Mouse (Mus musculus): Measurements from ENCODE around the gene Shisa2. TPM values are rescaled to one million over a fixed set of nuclear protein-coding genes. Genes with fewer than 3 reads are reported as not detected.

Shisa2 gene
- 16.9 TPM for polyA plus RNA-seq (2014; fragmentation: Illumina TruSeq; extraction: RNeasy Lipid Tissue Mini Kit (QIAGEN cat#74804); ENCODE audit: low read depth, low replicate concordance)

DNA sequence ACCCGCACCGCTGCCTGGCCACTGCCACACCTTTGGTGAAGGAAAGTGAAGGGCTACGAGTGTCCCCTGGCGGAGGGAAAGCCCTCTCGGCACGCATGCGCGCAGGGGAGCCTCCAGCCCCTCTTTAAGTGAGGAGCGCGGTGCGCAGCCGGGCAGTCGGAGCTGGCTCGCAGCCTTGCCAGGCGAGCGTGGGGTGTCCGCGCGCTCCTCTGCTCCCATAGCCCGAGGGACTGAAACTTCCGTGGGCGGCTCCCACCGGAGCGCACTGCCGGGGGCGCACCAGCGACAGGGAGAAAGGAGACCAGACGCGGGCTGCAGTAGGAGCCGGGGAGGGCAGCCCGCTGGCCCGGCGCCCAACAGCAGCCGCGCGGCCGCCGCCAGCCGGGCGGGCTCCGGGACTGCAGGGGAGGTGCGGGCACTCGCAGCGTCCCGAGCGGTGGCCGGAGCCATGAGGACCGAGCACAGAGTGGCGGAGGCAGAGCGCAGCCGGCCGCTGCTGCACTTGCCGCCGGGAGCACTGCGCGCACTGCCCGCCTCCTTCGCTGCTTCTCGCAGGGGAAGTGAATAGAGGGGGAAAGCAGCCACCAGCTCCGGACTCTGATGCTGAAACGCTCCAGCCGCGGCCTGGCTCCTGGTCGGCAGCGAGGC is at the start of gene Shisa2:
Gene Shisa2 (plus strand): TSS at position 151 of the 648 bp plus-strand sequence.

DNA sequence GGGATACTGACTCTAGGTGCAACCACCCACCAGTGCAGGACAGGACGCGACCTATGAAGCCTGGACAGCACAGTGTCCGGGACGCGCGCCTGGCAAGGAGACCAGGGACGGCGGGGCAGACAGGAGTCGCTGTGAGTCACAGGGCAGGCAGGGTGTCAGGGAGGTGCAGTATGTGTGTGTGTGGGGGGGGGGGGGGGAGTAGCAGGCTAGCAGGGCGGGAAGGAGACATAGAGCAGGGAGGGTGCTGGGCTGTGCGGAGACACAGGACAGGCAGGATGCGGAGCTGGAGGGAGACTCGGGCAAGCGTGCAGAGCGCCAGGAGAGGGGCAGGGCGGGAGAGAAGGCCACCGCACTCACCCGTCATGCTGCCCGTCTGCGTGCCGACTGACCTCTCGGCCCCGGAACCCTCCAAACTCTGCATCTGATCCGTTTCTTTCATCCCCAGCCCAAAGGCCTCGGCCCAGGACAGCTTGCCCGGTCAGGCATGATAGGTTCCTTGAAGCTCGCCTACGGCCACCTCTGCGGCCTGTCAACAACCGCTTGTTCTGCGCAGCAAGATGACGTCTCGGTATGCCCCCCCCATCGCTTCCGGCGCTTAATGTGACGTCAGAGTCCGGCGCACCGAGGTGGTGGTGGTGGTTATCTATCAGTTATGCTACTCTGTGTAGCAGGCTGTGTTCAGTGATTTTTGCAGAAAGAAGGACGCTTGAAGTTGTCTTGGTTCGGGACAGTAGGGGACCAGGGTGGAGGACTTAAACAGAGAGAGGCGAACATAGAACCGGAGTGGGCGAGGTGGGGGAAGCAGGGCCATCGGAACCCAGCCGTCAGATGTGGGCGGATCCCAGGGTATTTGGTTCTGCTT is 27.5 kb upstream of the Shisa2 start, which contains the start of gene Cdadc1:
Gene Cdadc1 (minus strand): TSS at position 562 of the 862 bp plus-strand sequence.

Other genes starting within 250 kb of the Shisa2 start
- gene Phf11c, start 229.9 kb upstream of the Shisa2 start, polyA plus RNA-seq (2014; fragmentation: Illumina TruSeq; extraction: RNeasy Lipid Tissue Mini Kit (QIAGEN cat#74804); ENCODE audit: low read depth, low replicate concordance): 1.6 TPM
- gene Setdb2, start 184.4 kb upstream of the Shisa2 start, polyA plus RNA-seq (2014; fragmentation: Illumina TruSeq; extraction: RNeasy Lipid Tissue Mini Kit (QIAGEN cat#74804); ENCODE audit: low read depth, low replicate concordance): 4.9 TPM
- gene Cab39l, start 184.3 kb upstream of the Shisa2 start, polyA plus RNA-seq (2014; fragmentation: Illumina TruSeq; extraction: RNeasy Lipid Tissue Mini Kit (QIAGEN cat#74804); ENCODE audit: low read depth, low replicate concordance): 42.5 TPM
- 30.3 TPM for gene Cdadc1, start 27.3 kb upstream of the Shisa2 start, polyA plus RNA-seq (2014; fragmentation: Illumina TruSeq; extraction: RNeasy Lipid Tissue Mini Kit (QIAGEN cat#74804); ENCODE audit: low read depth, low replicate concordance)

Measured in adipose tissue, adult 10 weeks (tissue).